ENCODE assay signal across 19 mouse cellular contexts in the genomic region with DNA sequence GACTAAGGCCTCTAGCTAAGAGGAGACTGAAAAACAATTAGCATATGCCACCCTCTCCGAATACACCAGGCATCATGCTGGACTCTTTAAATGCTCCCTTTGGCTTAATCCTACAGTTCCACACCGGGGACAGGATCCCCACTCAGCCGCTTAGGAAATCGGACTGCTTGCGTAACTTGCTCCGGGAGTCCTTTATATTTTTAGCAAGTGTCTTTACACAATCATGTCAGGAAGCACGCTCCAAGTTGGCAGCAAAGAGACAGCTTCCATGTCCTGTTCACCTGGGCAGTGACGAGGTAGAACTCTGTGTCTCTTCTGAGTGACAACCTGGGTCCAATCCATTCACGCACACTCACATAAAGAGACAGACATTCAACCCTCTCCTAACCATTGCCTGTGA.
DNase-seq lines count a peak whose midpoint lies in the region; ATAC-seq and TF ChIP-seq lines count a peak whose summit lies in the region.
"Had no signal": no experiment of that assay in that cellular context is flagged by ENCODE, and none has a peak within 500 bp of the region (broad histone marks: within the 10 kb centered on the region; RNA-seq: fewer than 3 reads in every experiment).

No protein-coding gene starts in this region.

- no peak overlapping the region for H3K4me2 ChIP-seq in liver, postnatal 0 days (ENCODE audit: low read depth, low read length)
- no peak overlapping the region for H3K4me2 ChIP-seq in forebrain, postnatal 0 days (ENCODE audit: low read depth)
- H3K4me2 ChIP-seq: forebrain, embryonic 15.5 days; heart, embryonic 15.5 days; midbrain, embryonic 15.5 days had no signal

- 52% methylated on average over 9 of the region's 9 CpGs for WGBS in liver, postnatal 0 days (ENCODE audit: insufficient replicate concordance)
- 87% methylated on average over 9 of the region's 9 CpGs for WGBS in forebrain, postnatal 0 days

- DNase-seq in lung, adult 18-20 months: peak; percentile 5 to 19
- no peak for DNase-seq in lung, postnatal 25 days (ENCODE audit: low spot score)
- peak; percentile 31 to 49 for DNase-seq in adrenal gland, postnatal 36 days
- DNase-seq in liver, postnatal 0 days: peak; percentile 73
- no peak for DNase-seq in spleen, postnatal 4 days (ENCODE audit: low spot score in 2 of 2)
- DNase-seq in forebrain, postnatal 0 days: no peak
- DNase-seq in right cerebral cortex, postnatal 4 days: no peak
- DNase-seq: cerebellum, postnatal 10 days; kidney, adult 9 months; kidney, postnatal 36 days; layer of hippocampus, adult 9-11 months had no signal

- H3K9me3 ChIP-seq in liver, postnatal 0 days (ENCODE audit: low read length): no peaks in the 10 kb centered on the region
- no peaks in the 10 kb centered on the region for H3K9me3 ChIP-seq in forebrain, postnatal 0 days (ENCODE audit: low read length)
- H3K9me3 ChIP-seq: forebrain, embryonic 15.5 days; heart, embryonic 15.5 days; hindbrain, embryonic 10.5 days; midbrain, embryonic 15.5 days had no signal

- H3K27ac ChIP-seq in liver, postnatal 0 days (ENCODE audit: low read depth): no peak overlapping the region
- H3K27ac ChIP-seq in forebrain, postnatal 0 days (ENCODE audit: low read depth, low read length): no peak overlapping the region
- H3K27ac ChIP-seq: forebrain, embryonic 15.5 days; heart, adult 2 months; heart, embryonic 15.5 days; hindbrain, embryonic 10.5 days; midbrain, embryonic 15.5 days; stomach, postnatal 0 days had no signal

- H3K27me3 ChIP-seq in liver, postnatal 0 days (ENCODE audit: insufficient read depth, low read length): no peaks in the 10 kb centered on the region
- no peaks in the 10 kb centered on the region for H3K27me3 ChIP-seq in forebrain, postnatal 0 days (ENCODE audit: insufficient read depth, low read length)
- H3K27me3 ChIP-seq: forebrain, embryonic 15.5 days; heart, embryonic 15.5 days; midbrain, embryonic 15.5 days had no signal

- ATAC-seq in liver, postnatal 0 days: peak; percentile 82
- ATAC-seq in forebrain, postnatal 0 days: no peak
- ATAC-seq: forebrain, embryonic 15.5 days; inflammation-experienced regulatory T-cells, adult 6 months; midbrain, embryonic 15.5 days had no signal

- no peak for TF ChIP-seq CTCF in liver, postnatal 0 days (IDR thresholded peaks at IDR 0.05; ENCODE audit: low read depth)
- TF ChIP-seq CTCF in forebrain, postnatal 0 days (IDR thresholded peaks at IDR 0.05; ENCODE audit: low read depth): no peak

- H3K4me1 ChIP-seq in liver, postnatal 0 days (ENCODE audit: insufficient read depth): peaks cover 14% of the 10 kb centered on the region
- H3K4me1 ChIP-seq in forebrain, postnatal 0 days (ENCODE audit: insufficient read depth): no peaks in the 10 kb centered on the region

- H3K9ac ChIP-seq in liver, postnatal 0 days (replicated peaks): no peak overlapping the region
- H3K9ac ChIP-seq in forebrain, postnatal 0 days: no peak overlapping the region
- H3K9ac ChIP-seq: forebrain, embryonic 15.5 days; heart, embryonic 15.5 days; midbrain, embryonic 15.5 days had no signal

- H3K4me3 ChIP-seq in liver, postnatal 0 days (ENCODE audit: low read depth, low read length): no peak overlapping the region
- H3K4me3 ChIP-seq in forebrain, postnatal 0 days (ENCODE audit: low read depth, low read length): no peak overlapping the region
- H3K4me3 ChIP-seq: forebrain, embryonic 15.5 days; heart, adult 2 months; heart, embryonic 15.5 days; hindbrain, embryonic 10.5 days; midbrain, embryonic 15.5 days had no signal

- 0 out of 2 replicates have a peak, but pooled peaks have one; percentile 16 for TF ChIP-seq EP300 in liver, postnatal 0 days (IDR thresholded peaks at IDR 0.05; ENCODE audit: low read depth)

- H3K36me3 ChIP-seq in liver, postnatal 0 days (replicated peaks; ENCODE audit: insufficient read depth, low read length): no peaks in the 10 kb centered on the region
- H3K36me3 ChIP-seq in forebrain, postnatal 0 days (ENCODE audit: insufficient read depth): no peaks in the 10 kb centered on the region
- H3K36me3 ChIP-seq: forebrain, embryonic 15.5 days; G1E; heart, embryonic 15.5 days; hindbrain, embryonic 10.5 days; midbrain, embryonic 15.5 days had no signal

Comparison
In these comparisons a context has a peak if more than half of its experiments do, and no peak if none do; other contexts are left out.
1. DNase-seq: peak in lung, adult 18-20 months (2 of 2), adrenal gland, postnatal 36 days (2 of 2) and liver, postnatal 0 days (single experiment); none in lung, postnatal 25 days (single experiment), spleen, postnatal 4 days (0 of 2), forebrain, postnatal 0 days (single experiment) and right cerebral cortex, postnatal 4 days (single experiment).